Mouse (Mus musculus): ENCODE data around the gene Alpk3.

Gene Alpk3

GRCm38 (mm10) chr7:81074546-81074945, 17.1 kb downstream of the Alpk3 start:
- peak; percentile 67 for DNase-seq (ENCODE audit: low read depth)

GRCm38 (mm10) chr7:81075299-81075698, 17.9 kb downstream of the Alpk3 start:
- peak; percentile 84 for DNase-seq (ENCODE audit: low read depth)

GRCm38 (mm10) chr7:81075732-81076131, 18.3 kb downstream of the Alpk3 start:
- DNase-seq (ENCODE audit: low read depth), result no peak

- no peak for DNase-seq (ENCODE audit: low read depth)
Observed at GRCm38 (mm10) chr7:81077009-81077408, 19.6 kb downstream of the Alpk3 start.

- no peak for DNase-seq (ENCODE audit: low read depth)
Observed at GRCm38 (mm10) chr7:81078740-81079139, 21.3 kb downstream of the Alpk3 start.

GRCm38 (mm10) chr7:81093420-81093965, 36.1 kb downstream of the Alpk3 start:
- DNase-seq (ENCODE audit: low read depth), result no peak

- DNase-seq (ENCODE audit: low read depth), result no peak
Observed at GRCm38 (mm10) chr7:81094104-81094757, 36.8 kb downstream of the Alpk3 start.

- no peak for DNase-seq (ENCODE audit: low read depth)
Observed at GRCm38 (mm10) chr7:81100341-81100740, 42.9 kb downstream of the Alpk3 start.

GRCm38 (mm10) chr7:81102854-81103253, 45.5 kb downstream of the Alpk3 start:
- no peak for DNase-seq (ENCODE audit: low read depth)

GRCm38 (mm10) chr7:81105525-81105924, 48.1 kb downstream of the Alpk3 start:
- DNase-seq (ENCODE audit: low read depth), result no peak

- DNase-seq (ENCODE audit: low read depth), result no peak
Observed at GRCm38 (mm10) chr7:81108226-81108625, 50.8 kb downstream of the Alpk3 start.

- no peak for DNase-seq (ENCODE audit: low read depth)
Observed at GRCm38 (mm10) chr7:81109717-81110651, 52.6 kb downstream of the Alpk3 start.

- no peak for DNase-seq (ENCODE audit: low read depth)
Observed at GRCm38 (mm10) chr7:81110791-81111190, 53.4 kb downstream of the Alpk3 start.

- no peak for DNase-seq (ENCODE audit: low read depth)
Observed at GRCm38 (mm10) chr7:81111729-81112128, 54.3 kb downstream of the Alpk3 start.

- DNase-seq (ENCODE audit: low read depth), result peak; percentile 18
Observed at GRCm38 (mm10) chr7:81112686-81113360, 55.4 kb downstream of the Alpk3 start.

- DNase-seq (ENCODE audit: low read depth), result no peak
Observed at GRCm38 (mm10) chr7:81114555-81114954, 57.2 kb downstream of the Alpk3 start, which contains the start of gene Slc28a1. TSS of gene Slc28a1 (plus strand) at chr7:81114799.

GRCm38 (mm10) chr7:81121099-81121498, 63.7 kb downstream of the Alpk3 start:
- no peak for DNase-seq (ENCODE audit: low read depth)

- peak; percentile 41 for DNase-seq (ENCODE audit: low read depth)
Observed at GRCm38 (mm10) chr7:81122808-81123207, 65.4 kb downstream of the Alpk3 start.

GRCm38 (mm10) chr7:81123553-81123952, 66.2 kb downstream of the Alpk3 start:
- no peak for DNase-seq (ENCODE audit: low read depth)

GRCm38 (mm10) chr7:81124773-81125172, 67.4 kb downstream of the Alpk3 start:
- DNase-seq (ENCODE audit: low read depth), result no peak

- DNase-seq (ENCODE audit: low read depth), result no peak
Observed at GRCm38 (mm10) chr7:81125215-81126175, 68.1 kb downstream of the Alpk3 start.

All from naive thymus-derived CD4-positive, alpha-beta T cell, adult 2 months (primary cell).